Mouse (Mus musculus): ENCODE results near the gene Epor.

GRCm38 (mm10) chr9:21955225-21955569 is 8.1 kb downstream of the Epor start:
- TF ChIP-seq CTCF (IDR thresholded peaks at IDR 0.05; ENCODE audit: control insufficient read depth, insufficient read depth, low read length) (peak; percentile 45), POLR2A (IDR thresholded peaks at IDR 0.05; ENCODE audit: borderline replicate concordance, control insufficient read depth, low read depth, low read length) (no peak)
